17 mouse cellular contexts compared by ENCODE assay signal in the genomic region with DNA sequence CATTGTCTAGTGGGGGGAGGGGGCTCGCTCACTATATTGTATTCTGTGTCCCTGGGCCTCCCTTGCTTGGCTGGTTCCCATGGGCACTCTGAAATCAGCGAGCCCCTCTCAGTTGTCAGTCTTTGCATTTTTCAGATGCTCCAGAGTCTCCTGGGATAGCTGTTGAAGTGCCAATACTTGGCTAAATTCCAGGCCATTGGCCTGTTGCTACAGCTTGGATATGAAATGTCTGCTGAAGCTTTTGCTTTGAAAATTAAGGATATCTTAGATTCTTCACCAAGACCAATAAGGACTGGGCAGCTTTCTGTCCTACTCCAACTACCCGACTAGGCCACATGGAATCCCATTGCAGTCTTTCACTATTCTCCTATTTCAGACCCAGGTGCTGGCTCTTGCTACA.
DNase-seq lines count a peak whose midpoint lies in the region; ATAC-seq lines count a peak whose summit lies in the region.
"Had no signal": no experiment of that assay in that cellular context is flagged by ENCODE, and none has a peak within 500 bp of the region (broad histone marks: within the 10 kb centered on the region; RNA-seq: fewer than 3 reads in every experiment).

No protein-coding gene starts in this region.

- DNase-seq in hindbrain, embryonic 11.5 days (ENCODE audit: low spot score), result no peak
- no peak for DNase-seq in neural tube, embryonic 10.5 days (ENCODE audit: extremely low spot score, low spot score)
- peak; percentile 20 for DNase-seq in retina, postnatal 1 day
- DNase-seq: B cell, adult 2 months; cerebellum, adult 11-12 months; heart, adult 18-20 months; liver; lung, adult 18-20 months had no signal

- H3K9ac ChIP-seq in forebrain, embryonic 15.5 days (replicated peaks), result no peak overlapping the region
- no peak overlapping the region for H3K9ac ChIP-seq in forebrain, embryonic 12.5 days
- H3K9ac ChIP-seq in hindbrain, embryonic 12.5 days, result no peak overlapping the region
- no peak overlapping the region for H3K9ac ChIP-seq in hindbrain, embryonic 11.5 days (ENCODE audit: low read depth, low read length)
- no peak overlapping the region for H3K9ac ChIP-seq in neural tube, embryonic 12.5 days
- H3K9ac ChIP-seq: embryonic facial prominence, embryonic 12.5 days; intestine, embryonic 15.5 days; stomach, embryonic 15.5 days had no signal

- H3K27me3 ChIP-seq in forebrain, embryonic 15.5 days, result no peaks in the 10 kb centered on the region
- no peaks in the 10 kb centered on the region for H3K27me3 ChIP-seq in forebrain, embryonic 12.5 days
- no peaks in the 10 kb centered on the region for H3K27me3 ChIP-seq in hindbrain, embryonic 12.5 days
- H3K27me3 ChIP-seq in hindbrain, embryonic 11.5 days (ENCODE audit: control insufficient read depth, insufficient read depth, low read length), result no peaks in the 10 kb centered on the region
- H3K27me3 ChIP-seq in neural tube, embryonic 12.5 days (replicated peaks), result no peaks in the 10 kb centered on the region
- H3K27me3 ChIP-seq: embryonic facial prominence, embryonic 12.5 days; intestine, embryonic 15.5 days; stomach, embryonic 15.5 days had no signal

- no peak for ATAC-seq in forebrain, embryonic 15.5 days (replicated peaks)
- ATAC-seq in forebrain, embryonic 12.5 days (ENCODE audit: low FRiP score), result no peak
- ATAC-seq in hindbrain, embryonic 12.5 days (ENCODE audit: low FRiP score), result no peak
- ATAC-seq in hindbrain, embryonic 11.5 days (ENCODE audit: low FRiP score), result no peak
- ATAC-seq in neural tube, embryonic 12.5 days (ENCODE audit: low FRiP score, low read depth), result no peak
- ATAC-seq in granulocyte monocyte progenitor cell, adult 5-6 weeks (replicated peaks; ENCODE audit: poor library complexity, severe bottlenecking), result no peak
- ATAC-seq: intestine, embryonic 15.5 days had no signal

- no peak overlapping the region for H3K4me2 ChIP-seq in forebrain, embryonic 15.5 days (replicated peaks)
- H3K4me2 ChIP-seq in forebrain, embryonic 12.5 days, result no peak overlapping the region
- H3K4me2 ChIP-seq in hindbrain, embryonic 12.5 days (replicated peaks), result no peak overlapping the region
- H3K4me2 ChIP-seq in hindbrain, embryonic 11.5 days (replicated peaks; ENCODE audit: low read depth, low read length), result no peak overlapping the region
- no peak overlapping the region for H3K4me2 ChIP-seq in neural tube, embryonic 12.5 days (replicated peaks)
- H3K4me2 ChIP-seq: embryonic facial prominence, embryonic 12.5 days; intestine, embryonic 15.5 days; stomach, embryonic 15.5 days had no signal

- 59% methylated on average over 3 of the region's 3 CpGs for WGBS in forebrain, embryonic 15.5 days
- WGBS in forebrain, embryonic 12.5 days, result 72% methylated on average over 3 of the region's 3 CpGs
- WGBS in hindbrain, embryonic 12.5 days, result 59% methylated on average over 3 of the region's 3 CpGs
- WGBS in hindbrain, embryonic 11.5 days, result 67% methylated on average over 3 of the region's 3 CpGs
- WGBS in neural tube, embryonic 12.5 days, result 64% methylated on average over 3 of the region's 3 CpGs

- H3K36me3 ChIP-seq in forebrain, embryonic 15.5 days, result no peaks in the 10 kb centered on the region
- H3K36me3 ChIP-seq in forebrain, embryonic 12.5 days (replicated peaks), result no peaks in the 10 kb centered on the region
- H3K36me3 ChIP-seq in hindbrain, embryonic 12.5 days, result no peaks in the 10 kb centered on the region
- no peaks in the 10 kb centered on the region for H3K36me3 ChIP-seq in hindbrain, embryonic 11.5 days (ENCODE audit: control insufficient read depth, insufficient read depth, low read length)
- peaks cover 9% of the 10 kb centered on the region for H3K36me3 ChIP-seq in neural tube, embryonic 12.5 days
- H3K36me3 ChIP-seq: embryonic facial prominence, embryonic 12.5 days; intestine, embryonic 15.5 days; stomach, embryonic 15.5 days had no signal

- H3K27ac ChIP-seq in forebrain, embryonic 15.5 days (replicated peaks), result 0 out of 2 replicates have a peak overlapping the region, but pooled peaks have one; percentile 21
- no peak overlapping the region for H3K27ac ChIP-seq in forebrain, embryonic 12.5 days
- H3K27ac ChIP-seq in hindbrain, embryonic 12.5 days, result peak overlapping the region; percentile 50
- H3K27ac ChIP-seq in hindbrain, embryonic 11.5 days (ENCODE audit: low read depth, low read length), result no peak overlapping the region
- H3K27ac ChIP-seq in neural tube, embryonic 12.5 days, result 0 out of 2 replicates have a peak overlapping the region, but pooled peaks have one; percentile 7
- H3K27ac ChIP-seq: embryonic facial prominence, embryonic 12.5 days; intestine, embryonic 15.5 days; kidney, postnatal 0 days; stomach, embryonic 15.5 days had no signal

- no peak overlapping the region for H3K4me3 ChIP-seq in forebrain, embryonic 15.5 days
- no peak overlapping the region for H3K4me3 ChIP-seq in forebrain, embryonic 12.5 days (replicated peaks)
- H3K4me3 ChIP-seq in hindbrain, embryonic 12.5 days, result no peak overlapping the region
- H3K4me3 ChIP-seq in hindbrain, embryonic 11.5 days (ENCODE audit: low read depth, low read length), result no peak overlapping the region
- no peak overlapping the region for H3K4me3 ChIP-seq in neural tube, embryonic 12.5 days
- H3K4me3 ChIP-seq: embryonic facial prominence, embryonic 12.5 days; intestine, embryonic 15.5 days; stomach, embryonic 15.5 days had no signal

- no peaks in the 10 kb centered on the region for H3K9me3 ChIP-seq in forebrain, embryonic 15.5 days
- no peaks in the 10 kb centered on the region for H3K9me3 ChIP-seq in forebrain, embryonic 12.5 days
- no peaks in the 10 kb centered on the region for H3K9me3 ChIP-seq in hindbrain, embryonic 12.5 days (replicated peaks)
- H3K9me3 ChIP-seq in hindbrain, embryonic 11.5 days (ENCODE audit: control insufficient read depth, low read length), result no peaks in the 10 kb centered on the region
- H3K9me3 ChIP-seq in neural tube, embryonic 12.5 days, result no peaks in the 10 kb centered on the region
- H3K9me3 ChIP-seq: embryonic facial prominence, embryonic 12.5 days; intestine, embryonic 15.5 days; stomach, embryonic 15.5 days had no signal

- H3K4me1 ChIP-seq in forebrain, embryonic 15.5 days, result peaks cover 36% of the 10 kb centered on the region
- H3K4me1 ChIP-seq in forebrain, embryonic 12.5 days, result peaks cover 22% of the 10 kb centered on the region
- peaks cover 33% of the 10 kb centered on the region for H3K4me1 ChIP-seq in hindbrain, embryonic 12.5 days
- H3K4me1 ChIP-seq in hindbrain, embryonic 11.5 days (replicated peaks; ENCODE audit: control insufficient read depth, insufficient read depth, low read length), result no peaks in the 10 kb centered on the region
- H3K4me1 ChIP-seq in neural tube, embryonic 12.5 days, result peaks cover 6% of the 10 kb centered on the region

Comparison
In these comparisons a context has a peak if more than half of its experiments do, and no peak if none do; other contexts are left out.
1. H3K27ac ChIP-seq: peak in forebrain, embryonic 15.5 days (single experiment), hindbrain, embryonic 12.5 days (single experiment) and neural tube, embryonic 12.5 days (single experiment); none in forebrain, embryonic 12.5 days (single experiment) and hindbrain, embryonic 11.5 days (single experiment).